Mouse (Mus musculus) hindbrain, embryonic 13.5 days (tissue): ENCODE measurements around the gene Mybbp1a. TPM values are rescaled to one million over a fixed set of nuclear protein-coding genes. Genes with fewer than 3 reads are reported as not detected.
A peak's percentile ranks its signal among the peaks of the same experiment; 100 is the strongest.

Source experiments
- ATAC-seq: fragments of 200-750 bp; cut with Nextera tagmentation; 2 replicates; pipeline ENCODE4 v1.8.0; 2017; ENCODE audit warnings: moderate TSS enrichment; ENCODE audit not compliant: low FRiP score
- H3K27ac ChIP-seq: fragments of 300-500 bp; sonication (generic); 2 replicates; pipeline ENCODE4 v1.5.1; 2015; ENCODE audit warnings: inconsistent platforms, mild to moderate bottlenecking, moderate library complexity
- H3K27me3 ChIP-seq: fragments of 300-500 bp; sonication (generic); 2 replicates; pipeline ENCODE4 v1.6.1; 2015; ENCODE audit warnings: mild to moderate bottlenecking, inconsistent platforms
- H3K36me3 ChIP-seq: fragments of 300-500 bp; sonication (generic); 2 replicates; pipeline ENCODE4 v1.6.1; 2015; ENCODE audit warnings: mild to moderate bottlenecking, inconsistent platforms
- H3K4me1 ChIP-seq: fragments of 300-500 bp; sonication (generic); replicated peaks from 2 replicates; pipeline ENCODE4 v1.6.1; 2015; ENCODE audit warnings: inconsistent platforms
- H3K4me2 ChIP-seq: fragments of 300-500 bp; sonication (generic); 2 replicates; pipeline ENCODE4 v1.6.1; 2015; ENCODE audit warnings: inconsistent platforms, mild to moderate bottlenecking, moderate library complexity
- H3K4me3 ChIP-seq: fragments of 300-500 bp; sonication (generic); 2 replicates; pipeline ENCODE4 v1.5.1; 2015; ENCODE audit warnings: mild to moderate bottlenecking, inconsistent platforms
- H3K9ac ChIP-seq: fragments of 300-500 bp; sonication (generic); 2 replicates; pipeline ENCODE4 v1.6.1; 2015; ENCODE audit warnings: mild to moderate bottlenecking, inconsistent platforms
- H3K9me3 ChIP-seq: fragments of 300-500 bp; sonication (generic); 2 replicates; pipeline ENCODE4 v1.6.1; 2016; ENCODE audit warnings: inconsistent platforms
- WGBS: fragments of 180-500 bp; shearing (Covaris S2); methylation state at CpG from one replicate; pipeline ENCODE4 v1.1.7; 2015; 5-methylcytosine and 5-hydroxymethylcytosine counted together
- polyA plus RNA-seq: library from polyadenylated mRNA; unstranded; fragments of >200 nt; fragmentation: Nextera tagmentation; extraction: Ambion mirVana; gene quantifications from 2 replicates; pipeline ENCODE4 v1.2.1, GENCODE M21; 2015

Gene Mybbp1a
- polyA plus RNA-seq, 1 experiment from 2014 or later: 74.5 TPM

DNA sequence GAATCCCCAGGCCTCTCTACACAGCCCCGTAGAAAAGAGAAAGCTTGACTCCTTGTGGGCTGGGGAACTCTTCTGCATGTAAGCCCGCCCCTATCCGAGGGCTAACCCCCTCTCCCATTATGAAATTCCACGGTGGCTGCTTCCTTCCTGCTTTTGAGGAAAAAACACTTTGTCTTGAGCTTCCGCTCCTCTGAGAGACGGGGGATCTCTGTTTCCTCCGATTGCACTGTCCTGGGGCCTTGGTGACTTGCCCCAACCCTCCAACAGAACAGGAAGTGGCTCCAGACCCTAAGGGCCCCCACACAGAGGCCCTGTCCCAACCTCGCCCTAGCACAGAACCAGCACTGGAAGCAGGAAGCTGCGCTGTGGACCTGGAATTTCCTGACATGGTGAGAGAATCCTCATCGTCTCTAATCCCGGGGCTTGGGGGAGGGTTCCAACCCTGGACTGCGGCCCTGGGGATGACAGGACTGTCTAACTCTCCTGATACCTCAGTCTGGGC lies 16.9 kb downstream of the Mybbp1a start:
- Histone ChIP-seq H3K9ac (no peak overlapping the region), H3K27me3 (no peaks in the 10 kb centered on the region), H3K4me2 (no peak overlapping the region), H3K4me1 (peaks cover 30% of the 10 kb centered on the region), H3K27ac (no peak overlapping the region), H3K4me3 (no peak overlapping the region), H3K36me3 (peaks cover 84% of the 10 kb centered on the region), H3K9me3 (no peaks in the 10 kb centered on the region)
- WGBS: 79% methylated on average over 12 of the region's 12 CpGs
- ATAC-seq: no peak

DNA sequence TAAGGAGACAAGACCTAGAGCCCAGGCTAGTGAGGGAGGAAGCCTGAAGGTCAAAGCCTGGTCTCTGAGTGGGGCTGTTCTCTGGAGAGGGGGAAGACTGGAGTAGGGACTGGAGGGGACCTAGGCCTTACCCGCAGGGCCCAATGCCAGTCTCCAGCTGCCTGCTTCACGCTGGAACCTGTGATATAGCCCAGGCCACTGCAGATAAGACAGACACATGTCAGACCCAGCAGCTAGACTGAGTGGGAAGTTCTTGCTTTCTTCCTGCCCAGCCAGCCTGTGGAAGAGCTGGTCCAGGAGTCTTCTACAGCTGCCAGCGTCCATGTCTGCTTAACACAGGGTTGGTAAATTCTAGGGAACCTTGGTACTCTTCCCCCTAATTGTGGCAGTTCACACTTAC lies 17.3 kb downstream of the Mybbp1a start:
- Histone ChIP-seq H3K4me2 (no peak overlapping the region), H3K27me3 (no peaks in the 10 kb centered on the region), H3K9me3 (no peaks in the 10 kb centered on the region), H3K4me3 (no peak overlapping the region), H3K27ac (no peak overlapping the region), H3K4me1 (peaks cover 30% of the 10 kb centered on the region), H3K36me3 (peaks cover 84% of the 10 kb centered on the region), H3K9ac (no peak overlapping the region)
- WGBS: 87% methylated on average over 3 of the region's 3 CpGs
- ATAC-seq: no peak

DNA sequence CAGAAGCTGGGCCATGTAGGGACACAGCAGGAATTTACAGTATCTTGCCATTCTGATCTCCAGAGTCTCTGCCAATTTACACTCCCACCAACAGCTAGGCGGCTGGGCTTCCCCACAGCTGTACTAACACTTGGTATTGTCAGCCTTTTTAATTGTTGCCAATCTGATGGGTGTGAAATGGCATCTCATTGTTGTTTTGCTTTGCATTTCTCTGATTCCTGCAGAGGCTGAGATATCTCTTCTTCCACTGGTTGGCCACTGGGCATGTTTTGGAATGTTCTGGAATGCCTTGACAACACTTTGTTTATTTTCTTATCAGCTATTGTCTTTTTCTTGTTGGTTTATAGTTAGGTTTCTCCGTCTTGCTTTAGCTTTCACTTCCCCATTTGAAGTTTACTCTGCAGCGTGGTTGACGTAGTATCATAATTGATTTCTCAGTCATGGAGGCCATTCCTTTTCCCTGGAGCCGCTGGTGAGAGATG lies 20.4 kb downstream of the Mybbp1a start:
- ATAC-seq: no peak
- WGBS: 31% methylated on average over 5 of the region's 5 CpGs
- H3K27ac ChIP-seq: peak overlapping the region; percentile 56; the same call in 1 of the 2 replicates
- no peaks in the 10 kb centered on the region for H3K9me3 ChIP-seq
- H3K9ac ChIP-seq: no peak overlapping the region
- no peak overlapping the region for H3K4me2 ChIP-seq
- peaks cover 63% of the 10 kb centered on the region for H3K36me3 ChIP-seq
- H3K4me1 ChIP-seq: peaks cover 37% of the 10 kb centered on the region
- no peak overlapping the region for H3K4me3 ChIP-seq
- no peaks in the 10 kb centered on the region for H3K27me3 ChIP-seq

DNA sequence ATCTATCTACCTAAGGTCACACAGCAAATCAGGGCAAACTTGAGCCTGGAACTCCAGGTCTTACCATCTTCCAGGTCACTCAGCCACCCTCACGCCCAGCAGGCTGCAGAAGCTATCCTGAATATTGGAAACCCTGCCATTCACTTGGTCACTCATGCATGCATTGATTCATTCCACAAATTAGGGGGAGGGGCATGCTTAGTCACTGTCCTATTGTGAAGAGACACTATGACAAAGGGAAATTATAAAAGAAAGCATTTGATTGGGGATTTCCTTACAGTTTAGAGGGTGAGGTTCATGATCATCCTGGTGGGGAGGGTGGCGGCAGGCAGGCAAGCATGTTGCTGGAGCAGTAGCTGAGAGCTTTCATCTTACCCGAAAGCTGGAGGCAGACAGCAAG lies 23.7 kb downstream of the Mybbp1a start:
- Histone ChIP-seq H3K9ac (no peak overlapping the region), H3K9me3 (no peaks in the 10 kb centered on the region), H3K27me3 (no peaks in the 10 kb centered on the region), H3K4me1 (peaks cover 64% of the 10 kb centered on the region), H3K27ac (peak overlapping the region; percentile 26; the same call in 1 of the 2 replicates), H3K4me2 (no peak overlapping the region), H3K36me3 (peaks cover 38% of the 10 kb centered on the region), H3K4me3 (no peak overlapping the region)
- WGBS: 54% methylated on average over 3 of the region's 3 CpGs
- ATAC-seq: no peak

DNA sequence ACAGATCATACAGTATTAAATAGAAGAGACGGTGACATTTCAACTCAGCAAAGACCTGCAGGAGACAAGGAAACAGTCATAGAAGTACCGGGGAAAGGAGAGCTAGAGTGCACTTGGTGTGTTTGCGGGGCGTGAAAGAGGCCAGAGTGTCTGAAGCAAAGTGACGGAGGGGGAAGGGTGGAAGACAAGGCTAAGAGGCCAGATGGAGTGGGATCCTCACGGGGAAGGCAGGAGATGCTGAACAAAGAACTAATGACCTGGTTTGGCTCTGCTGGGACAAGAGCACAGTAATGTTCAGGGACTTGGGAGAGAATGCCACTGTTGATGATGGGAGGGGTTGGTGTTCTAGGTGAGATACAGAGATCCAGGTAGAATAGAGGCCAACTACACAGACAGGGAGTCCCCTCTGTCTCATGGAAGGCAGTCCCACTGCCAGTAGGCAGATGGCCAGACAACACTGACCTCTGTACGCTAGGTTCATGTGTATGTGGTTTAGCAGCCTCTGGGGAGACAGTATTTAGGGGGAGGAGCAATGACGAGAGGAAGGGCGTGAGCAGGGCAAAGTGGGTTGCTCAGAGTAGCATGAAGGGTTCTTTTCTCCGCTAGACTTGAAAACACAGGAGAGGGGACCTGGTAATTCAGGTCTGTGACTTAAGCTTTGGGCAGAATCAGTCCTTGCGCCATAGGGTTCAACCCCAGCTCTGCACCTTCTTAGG lies 25.0 kb downstream of the Mybbp1a start:
- no peak overlapping the region for H3K4me2 ChIP-seq
- peaks cover 31% of the 10 kb centered on the region for H3K36me3 ChIP-seq
- no peak overlapping the region for H3K4me3 ChIP-seq
- 0 out of 2 replicates have a peak overlapping the region, but pooled peaks have one; percentile 8 for H3K9ac ChIP-seq
- H3K4me1 ChIP-seq: peaks cover 65% of the 10 kb centered on the region
- H3K9me3 ChIP-seq: no peaks in the 10 kb centered on the region
- no peaks in the 10 kb centered on the region for H3K27me3 ChIP-seq
- no peak for ATAC-seq
- H3K27ac ChIP-seq: no peak overlapping the region
- 57% methylated on average over 11 of the region's 11 CpGs for WGBS

DNA sequence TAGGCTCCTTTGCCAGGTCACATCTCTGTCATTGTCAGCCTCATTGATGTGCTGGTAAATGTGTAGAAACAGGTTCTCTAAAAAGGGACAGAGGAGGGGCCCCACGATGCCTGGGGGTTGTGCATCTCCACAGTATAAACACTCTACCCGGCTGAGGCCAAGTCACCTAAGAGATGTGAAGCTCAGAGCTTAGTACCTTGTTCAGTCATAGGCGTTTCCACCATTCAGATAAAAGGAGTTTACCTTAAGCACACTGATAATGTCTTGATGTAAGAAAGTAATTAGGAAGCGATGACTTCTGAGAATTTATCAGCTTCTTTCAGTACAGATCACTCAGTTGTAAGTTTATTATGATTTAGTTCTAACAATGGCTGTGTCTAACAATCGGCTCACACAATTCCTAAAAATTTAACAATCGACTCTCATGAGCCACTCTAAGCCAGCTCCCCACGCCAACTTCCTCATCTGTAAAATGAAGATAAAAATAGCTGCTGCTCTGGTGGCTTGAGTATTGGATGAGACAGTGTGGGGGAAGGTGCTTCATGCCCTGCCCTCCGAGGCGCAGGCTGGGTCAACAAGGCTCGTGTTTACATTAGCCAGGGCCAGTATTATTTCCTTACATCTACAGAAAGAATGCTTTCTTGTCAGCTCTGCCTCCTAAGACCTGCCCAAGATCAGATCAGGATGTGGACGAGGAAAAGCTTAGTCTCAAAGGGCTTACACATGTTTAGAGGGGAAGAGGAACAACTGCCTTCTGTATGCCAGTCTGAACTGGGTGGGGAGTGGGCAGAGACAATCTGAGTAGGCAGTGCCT lies 25.7 kb downstream of the Mybbp1a start:
- whole genome bisulfite sequencing: 66% methylated on average over 11 of the region's 11 CpGs
- no peak for ATAC-seq
- Histone ChIP-seq H3K4me1 (peaks cover 60% of the 10 kb centered on the region), H3K9ac (no peak overlapping the region), H3K4me2 (no peak overlapping the region), H3K9me3 (no peaks in the 10 kb centered on the region), H3K36me3 (peaks cover 24% of the 10 kb centered on the region), H3K4me3 (no peak overlapping the region), H3K27ac (0 out of 2 replicates have a peak overlapping the region, but pooled peaks have one; percentile 30), H3K27me3 (no peaks in the 10 kb centered on the region)

DNA sequence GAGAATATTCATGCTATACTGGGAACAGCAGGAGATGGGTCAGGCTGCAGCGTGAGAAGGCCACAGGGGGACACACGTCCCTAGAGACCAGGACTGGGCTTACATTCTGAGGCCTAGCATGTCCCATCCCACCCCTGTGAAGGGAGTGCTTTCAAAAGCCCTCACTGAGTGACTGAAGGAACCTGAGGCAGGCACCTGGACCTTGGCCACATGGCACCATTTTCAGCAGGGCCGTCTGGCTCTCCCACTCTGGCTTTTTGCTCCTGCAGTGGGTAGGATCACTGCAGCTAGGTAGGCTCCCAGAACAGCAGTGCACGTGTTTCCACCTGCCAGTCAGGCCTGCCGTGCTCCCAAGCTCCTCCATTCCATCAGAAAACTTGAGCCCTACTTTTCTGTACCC lies 27.4 kb downstream of the Mybbp1a start:
- H3K27ac ChIP-seq: peak overlapping the region; percentile 53
- no peak overlapping the region for H3K4me2 ChIP-seq
- H3K27me3 ChIP-seq: no peaks in the 10 kb centered on the region
- peaks cover 24% of the 10 kb centered on the region for H3K36me3 ChIP-seq
- peak overlapping the region; percentile 21; the same call in 1 of the 2 replicates for H3K9ac ChIP-seq
- H3K4me1 ChIP-seq: peaks cover 54% of the 10 kb centered on the region
- H3K9me3 ChIP-seq: no peaks in the 10 kb centered on the region
- no peak for ATAC-seq
- no peak overlapping the region for H3K4me3 ChIP-seq
- WGBS: 75% methylated on average over 5 of the region's 5 CpGs

DNA sequence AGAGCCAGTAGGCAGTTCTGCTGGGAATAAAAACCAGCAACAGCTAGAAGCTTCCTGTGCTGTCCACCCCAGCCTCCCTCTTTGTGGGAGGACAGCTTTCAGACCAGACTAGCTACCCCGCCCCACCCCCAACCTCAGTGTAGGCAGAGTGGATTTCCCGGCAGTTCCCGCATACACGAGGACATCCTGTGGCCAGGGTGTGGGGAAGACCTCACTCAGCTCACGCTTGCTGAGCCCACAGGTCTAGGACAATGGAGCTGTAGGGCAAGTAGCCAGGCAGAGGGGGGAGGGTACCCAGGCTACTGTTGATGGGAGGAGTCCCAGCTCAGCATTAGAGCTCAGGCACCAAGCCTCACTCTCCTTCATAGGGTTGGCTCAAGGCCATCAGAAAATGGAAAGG lies 28.1 kb downstream of the Mybbp1a start:
- H3K9me3 ChIP-seq: no peaks in the 10 kb centered on the region
- peaks cover 26% of the 10 kb centered on the region for H3K36me3 ChIP-seq
- WGBS: 31% methylated on average over 5 of the region's 5 CpGs
- no peaks in the 10 kb centered on the region for H3K27me3 ChIP-seq
- peak; percentile 62 for ATAC-seq
- H3K4me2 ChIP-seq: no peak overlapping the region
- H3K4me1 ChIP-seq: peaks cover 54% of the 10 kb centered on the region
- no peak overlapping the region for H3K4me3 ChIP-seq
- no peak overlapping the region for H3K9ac ChIP-seq
- H3K27ac ChIP-seq: peak overlapping the region; percentile 53

DNA sequence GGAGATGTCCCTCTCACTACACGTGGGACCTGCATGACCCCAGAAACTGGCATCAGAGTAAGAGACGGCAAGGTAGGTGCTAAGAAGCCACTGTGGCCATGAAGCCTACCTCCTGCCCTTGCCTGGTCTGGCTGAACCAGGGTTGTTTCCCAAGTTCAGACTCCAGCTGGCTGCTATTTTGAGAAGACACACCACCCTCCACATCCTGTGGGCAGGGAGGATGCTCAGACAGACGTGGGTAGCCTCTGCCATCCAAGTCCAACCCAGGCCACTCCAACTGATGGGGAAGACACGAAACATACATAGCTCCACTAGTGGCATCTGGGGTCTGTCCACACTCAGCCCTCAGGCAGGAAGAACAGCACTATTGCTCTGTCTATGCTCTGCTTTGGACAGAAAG lies 28.8 kb downstream of the Mybbp1a start:
- Histone ChIP-seq H3K9ac (no peak overlapping the region), H3K27ac (0 out of 2 replicates have a peak overlapping the region, but pooled peaks have one; percentile 53), H3K27me3 (no peaks in the 10 kb centered on the region), H3K4me1 (peaks cover 52% of the 10 kb centered on the region), H3K36me3 (peaks cover 28% of the 10 kb centered on the region), H3K9me3 (no peaks in the 10 kb centered on the region), H3K4me2 (no peak overlapping the region), H3K4me3 (no peak overlapping the region)
- ATAC-seq: no peak
- 73% methylated on average over 4 of the region's 4 CpGs for WGBS

DNA sequence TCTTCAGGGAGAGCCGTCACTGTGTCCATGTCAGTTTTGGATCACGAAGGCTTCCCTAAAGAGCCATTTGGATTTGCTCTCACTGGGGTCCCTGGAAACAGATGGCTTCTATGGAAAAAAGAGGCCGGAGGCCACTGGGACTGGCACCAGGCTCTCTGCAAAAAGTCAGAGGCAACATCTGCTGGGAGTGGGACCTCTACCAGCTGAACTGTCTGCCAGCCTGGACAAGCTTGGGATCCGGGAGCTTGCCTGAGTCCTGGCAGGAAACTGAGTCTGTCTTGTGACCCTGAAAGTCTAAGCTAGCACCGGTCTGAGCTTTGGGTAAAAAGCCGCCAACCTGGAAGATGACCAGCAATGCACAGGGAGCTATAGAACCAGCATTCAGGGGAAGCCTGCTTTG lies 30.2 kb downstream of the Mybbp1a start:
- H3K27me3 ChIP-seq: no peaks in the 10 kb centered on the region
- ATAC-seq: no peak
- H3K4me3 ChIP-seq: no peak overlapping the region
- peaks cover 53% of the 10 kb centered on the region for H3K4me1 ChIP-seq
- no peak overlapping the region for H3K9ac ChIP-seq
- 78% methylated on average over 6 of the region's 6 CpGs for WGBS
- H3K36me3 ChIP-seq: peaks cover 25% of the 10 kb centered on the region
- no peaks in the 10 kb centered on the region for H3K9me3 ChIP-seq
- H3K4me2 ChIP-seq: no peak overlapping the region
- H3K27ac ChIP-seq: peak overlapping the region; percentile 23; the same call in 1 of the 2 replicates

DNA sequence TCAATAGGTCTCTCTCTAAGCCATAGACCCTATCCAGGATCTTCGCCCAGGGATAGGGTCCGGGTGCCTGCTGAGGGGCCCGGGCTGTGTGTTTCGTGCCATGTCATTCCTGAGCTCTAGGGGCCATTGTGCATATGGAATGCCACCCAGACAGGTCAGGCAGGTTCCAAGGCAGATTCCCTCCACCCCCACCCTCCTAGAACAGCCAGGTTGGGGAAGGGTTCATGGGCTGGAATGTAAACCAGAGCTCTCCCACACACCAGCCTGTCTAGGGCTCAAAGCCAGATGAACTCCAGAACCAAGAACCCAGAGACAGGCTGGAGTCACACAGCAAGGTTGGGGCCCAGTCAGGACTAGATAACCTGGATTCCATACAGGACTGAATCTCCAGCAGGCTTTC lies 32.4 kb downstream of the Mybbp1a start:
- Histone ChIP-seq H3K9me3 (no peaks in the 10 kb centered on the region), H3K36me3 (peaks cover 25% of the 10 kb centered on the region), H3K4me1 (peaks cover 59% of the 10 kb centered on the region), H3K4me2 (no peak overlapping the region), H3K4me3 (no peak overlapping the region), H3K9ac (no peak overlapping the region), H3K27ac (no peak overlapping the region), H3K27me3 (no peaks in the 10 kb centered on the region)
- 98% methylated on average over 4 of the region's 4 CpGs for WGBS
- no peak for ATAC-seq

DNA sequence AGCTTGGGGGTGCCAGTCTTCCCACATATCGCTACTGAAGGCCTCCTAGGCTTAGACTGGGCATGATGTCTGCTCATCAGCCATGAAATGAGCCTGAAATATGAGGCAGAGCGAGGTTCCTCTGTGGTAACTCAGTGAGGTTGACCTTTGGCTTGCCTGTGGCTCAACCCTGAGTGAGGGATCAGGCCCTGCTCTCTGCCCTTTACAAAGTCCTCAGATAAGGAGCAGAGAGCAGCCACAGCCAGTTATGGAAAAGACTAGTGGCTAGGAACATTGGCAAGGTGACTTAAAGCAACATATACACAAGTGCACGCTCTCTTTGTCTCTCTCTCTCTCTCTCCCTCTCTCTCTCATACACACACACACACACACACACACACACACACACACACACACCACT lies 33.8 kb downstream of the Mybbp1a start:
- Histone ChIP-seq H3K4me2 (no peak overlapping the region), H3K4me1 (peaks cover 49% of the 10 kb centered on the region), H3K27me3 (no peaks in the 10 kb centered on the region), H3K27ac (0 out of 2 replicates have a peak overlapping the region, but pooled peaks have one; percentile 35), H3K36me3 (peaks cover 25% of the 10 kb centered on the region), H3K9ac (no peak overlapping the region), H3K4me3 (no peak overlapping the region), H3K9me3 (no peaks in the 10 kb centered on the region)
- 76% methylated on average over 3 of the region's 3 CpGs for WGBS
- ATAC-seq: no peak
